Mouse (Mus musculus) stomach, postnatal 0 days (tissue): ENCODE measurements at regions not wholly inside any gene's neighbourhood (a gene's known extent, or its start where the extent isn't known, plus 50 kb on each side); places are given as distances from the start of the nearest gene placed in this dataset.

Experiments used
- ATAC-seq: fragments of 200-750 bp; cut with Nextera tagmentation; 2 replicates; pipeline ENCODE4 v1.8.0; 2017; ENCODE audit not compliant: low FRiP score, low TSS enrichment
- DNase-seq: peaks from one replicate; pipeline ENCODE4 v3.0.0-alpha.2; 2016; ENCODE audit warnings: low spot score
- H3K27ac ChIP-seq: fragments of 300-500 bp; sonication (generic); replicated peaks from 2 replicates; pipeline ENCODE4 v1.5.1; 2014; ENCODE audit warnings: mild to moderate bottlenecking, control low read depth
- H3K27me3 ChIP-seq: fragments of 300-500 bp; sonication (generic); 2 replicates; pipeline ENCODE4 v1.6.1; 2014; ENCODE audit warnings: low read length; ENCODE audit not compliant: control insufficient read depth, insufficient read depth
- H3K36me3 ChIP-seq: fragments of 300-500 bp; sonication (generic); 2 replicates; pipeline ENCODE4 v1.6.1; 2014; ENCODE audit warnings: low read length, mixed read lengths; ENCODE audit not compliant: control insufficient read depth, insufficient read depth
- H3K4me1 ChIP-seq: fragments of 300-500 bp; sonication (generic); replicated peaks from 2 replicates; pipeline ENCODE4 v1.6.1; 2014; ENCODE audit warnings: antibody characterized with exemption; ENCODE audit not compliant: control insufficient read depth, insufficient read depth
- H3K4me2 ChIP-seq: fragments of 300-500 bp; sonication (generic); replicated peaks from 2 replicates; pipeline ENCODE4 v1.6.1; 2014; ENCODE audit warnings: low read depth, mild to moderate bottlenecking, control low read depth, moderate library complexity
- H3K4me3 ChIP-seq: fragments of 300-500 bp; sonication (generic); 2 replicates; pipeline ENCODE4 v1.5.1; 2014; ENCODE audit warnings: low read depth, low read length, control low read depth
- H3K9ac ChIP-seq: fragments of 300-500 bp; sonication (generic); 2 replicates; pipeline ENCODE4 v1.6.1; 2014; ENCODE audit warnings: mild to moderate bottlenecking, low read length, control low read depth, mixed read lengths
- H3K9me3 ChIP-seq: fragments of 300-500 bp; sonication (generic); 2 replicates; pipeline ENCODE4 v1.6.1; 2016; ENCODE audit warnings: low read length; ENCODE audit not compliant: control insufficient read depth
- CTCF ChIP-seq: IDR thresholded peaks from 2 replicates; pipeline ENCODE4 v1.5.1; 2016; ENCODE audit warnings: antibody characterized with exemption, low read depth, mild to moderate bottlenecking, moderate library complexity
- EP300 ChIP-seq: optimal IDR thresholded peaks from 2 replicates; pipeline ENCODE3; 2016; ENCODE audit warnings: antibody characterized with exemption

DNA sequence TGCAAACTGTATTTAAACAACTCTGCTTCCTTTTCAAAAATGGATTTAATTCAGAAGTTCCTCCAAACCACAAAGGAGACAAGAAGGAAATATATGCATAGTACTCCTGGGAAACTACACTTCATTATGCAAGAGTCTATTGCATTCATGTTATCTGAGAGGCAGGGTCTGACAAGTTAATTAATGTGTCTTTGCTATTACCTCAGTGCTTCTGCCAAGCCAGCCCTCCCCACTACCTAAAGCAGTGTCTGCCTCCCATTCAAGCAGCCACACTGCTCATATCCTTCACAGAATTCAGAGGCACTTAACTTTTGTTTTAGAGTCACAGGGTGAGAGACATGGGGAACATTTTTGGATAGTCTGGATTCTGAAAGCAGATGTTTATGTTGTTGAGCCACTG, 58.6 kb upstream of the C9orf72 start:
- H3K36me3 ChIP-seq = no peaks in the 10 kb centered on the region
- H3K4me3 ChIP-seq = no peak overlapping the region
- H3K27me3 ChIP-seq = no peaks in the 10 kb centered on the region
- H3K27ac ChIP-seq = no peak overlapping the region
- no peak for TF ChIP-seq EP300
- no peak for TF ChIP-seq CTCF
- DNase-seq = no peak
- no peaks in the 10 kb centered on the region for H3K4me1 ChIP-seq
- no peak overlapping the region for H3K9ac ChIP-seq
- no peak overlapping the region for H3K4me2 ChIP-seq
- H3K9me3 ChIP-seq = no peaks in the 10 kb centered on the region
- no peak for ATAC-seq
